26 mouse cellular contexts compared by ENCODE assay signal in genomic region chr7:97329676-97330075, GRCm38 (mm10). TPM values are rescaled to one million over a fixed set of nuclear protein-coding genes. Genes with fewer than 3 reads are reported as not detected.
DNase-seq lines count a peak whose midpoint lies in the region; ATAC-seq and TF ChIP-seq lines count a peak whose summit lies in the region.
"Had no signal": no experiment of that assay in that cellular context is flagged by ENCODE, and none has a peak within 500 bp of the region (broad histone marks: within the 10 kb centered on the region; RNA-seq: fewer than 3 reads in every experiment).

No protein-coding gene starts in this region.

- H3K4me2 ChIP-seq in forebrain, postnatal 0 days (ENCODE audit: low read depth): no peak overlapping the region
- H3K4me2 ChIP-seq in forebrain, embryonic 11.5 days (ENCODE audit: low read depth, low read length, severe bottlenecking): no peak overlapping the region
- no peak overlapping the region for H3K4me2 ChIP-seq in neural tube, embryonic 13.5 days
- H3K4me2 ChIP-seq: heart, embryonic 13.5 days; hindbrain, embryonic 13.5 days; intestine, embryonic 15.5 days; limb, embryonic 13.5 days; liver, embryonic 12.5 days had no signal

- DNase-seq in forebrain, postnatal 0 days: no peak
- DNase-seq in forebrain, embryonic 11.5 days (ENCODE audit: low spot score): no peak
- DNase-seq in neural tube, embryonic 10.5 days (ENCODE audit: extremely low spot score, low spot score): no peak
- peak; percentile 33 to 41 for DNase-seq in cerebellum, postnatal 14 days
- no peak for DNase-seq in adrenal gland, adult 18-20 months (ENCODE audit: low spot score in 2 of 2)
- DNase-seq in ovary, postnatal 14 days (ENCODE audit: low spot score): no peak
- DNase-seq: adrenal gland, adult 8-10 months; gastrocnemius, postnatal 14 days; heart, adult 18-20 months; kidney, postnatal 25 days; lung, adult 18-20 months; lung, postnatal 10 days; right cerebral cortex, postnatal 25 days; spleen, adult 18-20 months had no signal

- H3K27ac ChIP-seq in forebrain, postnatal 0 days (ENCODE audit: low read depth, low read length): no peak overlapping the region
- no peak overlapping the region for H3K27ac ChIP-seq in forebrain, embryonic 11.5 days (ENCODE audit: low read depth, low read length)
- no peak overlapping the region for H3K27ac ChIP-seq in neural tube, embryonic 13.5 days (replicated peaks)
- H3K27ac ChIP-seq: heart, embryonic 13.5 days; intestine, embryonic 15.5 days; layer of hippocampus, adult 2 months; limb, embryonic 13.5 days; liver, embryonic 12.5 days; midbrain, embryonic 10.5 days had no signal

- H3K9ac ChIP-seq in forebrain, postnatal 0 days: 0 out of 2 replicates have a peak overlapping the region, but pooled peaks have one; percentile 6
- H3K9ac ChIP-seq in forebrain, embryonic 11.5 days (ENCODE audit: low read length): no peak overlapping the region
- H3K9ac ChIP-seq in neural tube, embryonic 13.5 days: peak overlapping the region; percentile 17; the same call in 1 of the 2 replicates
- H3K9ac ChIP-seq: heart, embryonic 13.5 days; intestine, embryonic 15.5 days; limb, embryonic 13.5 days; liver, embryonic 12.5 days had no signal

- peaks cover 10% of the 10 kb centered on the region; the same call in 1 of the 2 replicates for H3K27me3 ChIP-seq in forebrain, postnatal 0 days (ENCODE audit: insufficient read depth, low read length)
- H3K27me3 ChIP-seq in forebrain, embryonic 11.5 days (ENCODE audit: control insufficient read depth, insufficient read depth, low read length): peaks cover 20% of the 10 kb centered on the region
- peaks cover 29% of the 10 kb centered on the region for H3K27me3 ChIP-seq in neural tube, embryonic 13.5 days
- H3K27me3 ChIP-seq: CH12.LX, Patski had no signal

- H3K4me1 ChIP-seq in forebrain, postnatal 0 days (ENCODE audit: insufficient read depth): peaks cover 14% of the 10 kb centered on the region
- H3K4me1 ChIP-seq in forebrain, embryonic 11.5 days (replicated peaks; ENCODE audit: control insufficient read depth, insufficient read depth, low read length): peaks cover 6% of the 10 kb centered on the region; the same call in 1 of the 2 replicates
- peaks cover 47% of the 10 kb centered on the region for H3K4me1 ChIP-seq in neural tube, embryonic 13.5 days (replicated peaks)

- no peaks in the 10 kb centered on the region for H3K36me3 ChIP-seq in forebrain, postnatal 0 days (ENCODE audit: insufficient read depth)
- H3K36me3 ChIP-seq in forebrain, embryonic 11.5 days (ENCODE audit: control insufficient read depth, insufficient read depth, low read length): no peaks in the 10 kb centered on the region
- no peaks in the 10 kb centered on the region for H3K36me3 ChIP-seq in neural tube, embryonic 13.5 days
- H3K36me3 ChIP-seq: G1E; heart, embryonic 13.5 days; hindbrain, embryonic 13.5 days; intestine, embryonic 15.5 days; limb, embryonic 13.5 days; liver, embryonic 12.5 days; midbrain, embryonic 10.5 days had no signal

- no peaks in the 10 kb centered on the region for H3K9me3 ChIP-seq in forebrain, postnatal 0 days (ENCODE audit: low read length)
- H3K9me3 ChIP-seq in forebrain, embryonic 11.5 days (ENCODE audit: control insufficient read depth, low read length): no peaks in the 10 kb centered on the region
- H3K9me3 ChIP-seq in neural tube, embryonic 13.5 days: no peaks in the 10 kb centered on the region
- H3K9me3 ChIP-seq: heart, embryonic 13.5 days; hindbrain, embryonic 13.5 days; intestine, embryonic 15.5 days; limb, embryonic 13.5 days; liver, embryonic 12.5 days; midbrain, embryonic 10.5 days had no signal

- H3K4me3 ChIP-seq in forebrain, postnatal 0 days (ENCODE audit: low read depth, low read length): no peak overlapping the region
- H3K4me3 ChIP-seq in forebrain, embryonic 11.5 days (ENCODE audit: low read depth, low read length): no peak overlapping the region
- H3K4me3 ChIP-seq in neural tube, embryonic 13.5 days: no peak overlapping the region
- H3K4me3 ChIP-seq: heart, embryonic 13.5 days; hindbrain, embryonic 13.5 days; intestine, embryonic 15.5 days; layer of hippocampus, adult 2 months; limb, embryonic 13.5 days; liver, embryonic 12.5 days; midbrain, embryonic 10.5 days had no signal

- 79% methylated on average over 3 of the region's 3 CpGs for WGBS in forebrain, postnatal 0 days
- WGBS in forebrain, embryonic 11.5 days: 93% methylated on average over 3 of the region's 3 CpGs
- 92% methylated on average over 3 of the region's 3 CpGs for WGBS in neural tube, embryonic 13.5 days

- no peak for TF ChIP-seq CTCF in forebrain, postnatal 0 days (IDR thresholded peaks at IDR 0.05; ENCODE audit: low read depth)

- no peak for ATAC-seq in forebrain, postnatal 0 days
- ATAC-seq in forebrain, embryonic 11.5 days (replicated peaks; ENCODE audit: low FRiP score): no peak
- ATAC-seq in neural tube, embryonic 13.5 days (ENCODE audit: low read depth): no peak
- ATAC-seq: forebrain, embryonic 16.5 days; intestine, embryonic 15.5 days; liver, embryonic 12.5 days; Patski had no signal

RNA-seq across cellular contexts. Expression of gene Usp35, which starts 2.1 kb away (rescaled TPM):
- total RNA-seq in forebrain, postnatal 0 days (2014; rRNA removed): 14.8 and 15.0 TPM in 2 replicates
- polyA plus RNA-seq in forebrain, postnatal 0 days (2015; fragmentation: Nextera tagmentation; extraction: Ambion mirVana): 2.6 and 3.8 TPM in 2 replicates
- 2.8 and 2.9 TPM in 2 replicates for polyA plus RNA-seq in forebrain, embryonic 11.5 days (2014; fragmentation: Nextera tagmentation; extraction: Ambion mirVana)
- polyA plus RNA-seq in neural tube, embryonic 13.5 days (2015; fragmentation: Nextera tagmentation; extraction: Ambion mirVana): 3.5 and 4.6 TPM in 2 replicates
- 10 to 100 TPM in 1 of 2 experiments, 1 to 10 TPM in 1; 8.4 to 10.6 TPM for total RNA-seq in adrenal gland, adult 18-20 months (2021)

RNA-seq across cellular contexts. Expression of gene Kctd21, which starts 2.5 kb away (rescaled TPM):
- total RNA-seq in forebrain, postnatal 0 days (2014; rRNA removed): 3.9 and 4.9 TPM in 2 replicates
- 2.4 and 3.1 TPM in 2 replicates for polyA plus RNA-seq in forebrain, postnatal 0 days (2015; fragmentation: Nextera tagmentation; extraction: Ambion mirVana)
- polyA plus RNA-seq in forebrain, embryonic 11.5 days (2014; fragmentation: Nextera tagmentation; extraction: Ambion mirVana): 4.7 and 4.8 TPM in 2 replicates
- 6.3 and 9.0 TPM in 2 replicates for polyA plus RNA-seq in neural tube, embryonic 13.5 days (2015; fragmentation: Nextera tagmentation; extraction: Ambion mirVana)
- total RNA-seq in adrenal gland, adult 18-20 months (2021): 10 to 100 TPM; 10.6 to 11.5 TPM

RNA-seq across cellular contexts. Expression of gene Alg8, which starts 41.7 kb away (rescaled TPM):
- 3.5 and 7.5 TPM in 2 replicates for total RNA-seq in forebrain, postnatal 0 days (2014; rRNA removed)
- 8.6 and 10.6 TPM in 2 replicates for polyA plus RNA-seq in forebrain, postnatal 0 days (2015; fragmentation: Nextera tagmentation; extraction: Ambion mirVana)
- polyA plus RNA-seq in forebrain, embryonic 11.5 days (2014; fragmentation: Nextera tagmentation; extraction: Ambion mirVana): 44.1 and 44.6 TPM in 2 replicates
- 16.2 TPM in 2 replicates for polyA plus RNA-seq in neural tube, embryonic 13.5 days (2015; fragmentation: Nextera tagmentation; extraction: Ambion mirVana)
- 10 to 100 TPM; 14.0 to 15.2 TPM for total RNA-seq in adrenal gland, adult 18-20 months (2021)

Comparison
In these comparisons a context has a peak if more than half of its experiments do, and no peak if none do; other contexts are left out.
1. DNase-seq: peak in cerebellum, postnatal 14 days (2 of 2); none in forebrain, postnatal 0 days (single experiment), forebrain, embryonic 11.5 days (single experiment), neural tube, embryonic 10.5 days (single experiment), adrenal gland, adult 18-20 months (0 of 2) and ovary, postnatal 14 days (single experiment).